Mouse (Mus musculus): Measurements from ENCODE around the gene Naaladl2.
"Not testable (repeated sequence)": the region's sequence is repeated elsewhere in the genome, so short reads cannot be mapped to it uniquely, and the experiment has no call there.

The Naaladl2 gene

GRCm38 (mm10) chr3:24321489-24322405 is 822.3 kb downstream of the Naaladl2 start:
- DNase-seq (ENCODE audit: low read depth, low spot score), result no peak

- DNase-seq (ENCODE audit: low read depth, low spot score), result no peak
Measured at GRCm38 (mm10) chr3:24314658-24315297, 829.3 kb downstream of the Naaladl2 start.

- no peak for DNase-seq (ENCODE audit: low read depth, low spot score)
Measured at GRCm38 (mm10) chr3:24225418-24225817, 918.6 kb downstream of the Naaladl2 start.

DNA sequence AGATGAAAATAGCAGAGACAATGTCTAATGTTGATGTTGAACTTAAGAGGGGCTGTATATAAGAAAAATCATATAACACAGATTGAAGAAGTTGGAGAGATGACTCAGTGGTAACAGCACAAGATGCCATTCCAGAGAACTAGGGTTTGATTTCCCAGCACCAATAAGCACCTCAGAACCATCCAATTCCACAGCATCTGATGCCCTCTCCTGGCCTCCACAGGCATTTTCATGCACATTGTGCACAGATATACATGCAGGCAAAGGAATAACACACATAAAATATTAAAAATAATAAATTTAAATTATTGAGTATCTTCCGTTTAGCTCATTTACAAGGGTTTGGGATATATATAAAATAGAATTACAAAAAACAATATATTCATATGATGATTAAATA is 926.6 kb downstream of the Naaladl2 start:
- DNase-seq (ENCODE audit: low read depth, low spot score), result no peak

- DNase-seq (ENCODE audit: low read depth, low spot score), result no peak
Measured at GRCm38 (mm10) chr3:24166531-24166930, 977.5 kb downstream of the Naaladl2 start.

DNA sequence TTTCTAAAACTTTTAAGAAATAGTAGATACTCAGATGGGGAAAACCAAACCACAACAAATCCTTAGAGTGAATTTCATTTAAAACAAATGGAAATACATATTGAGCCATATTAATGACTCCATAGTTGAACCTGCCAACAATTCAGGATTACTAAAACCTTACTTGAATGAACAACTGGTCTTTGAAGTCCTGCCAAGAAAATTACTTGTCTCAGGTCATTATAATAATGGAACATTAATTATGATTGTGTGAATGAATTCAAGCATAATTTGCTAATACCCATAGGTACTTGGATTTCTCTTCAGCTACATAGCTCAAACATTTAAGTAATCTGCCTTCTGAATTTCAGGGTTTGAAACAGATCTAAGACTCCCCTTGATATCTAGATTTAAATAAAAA is 980.1 kb downstream of the Naaladl2 start:
- DNase-seq (ENCODE audit: low read depth, low spot score), result no peak

DNA sequence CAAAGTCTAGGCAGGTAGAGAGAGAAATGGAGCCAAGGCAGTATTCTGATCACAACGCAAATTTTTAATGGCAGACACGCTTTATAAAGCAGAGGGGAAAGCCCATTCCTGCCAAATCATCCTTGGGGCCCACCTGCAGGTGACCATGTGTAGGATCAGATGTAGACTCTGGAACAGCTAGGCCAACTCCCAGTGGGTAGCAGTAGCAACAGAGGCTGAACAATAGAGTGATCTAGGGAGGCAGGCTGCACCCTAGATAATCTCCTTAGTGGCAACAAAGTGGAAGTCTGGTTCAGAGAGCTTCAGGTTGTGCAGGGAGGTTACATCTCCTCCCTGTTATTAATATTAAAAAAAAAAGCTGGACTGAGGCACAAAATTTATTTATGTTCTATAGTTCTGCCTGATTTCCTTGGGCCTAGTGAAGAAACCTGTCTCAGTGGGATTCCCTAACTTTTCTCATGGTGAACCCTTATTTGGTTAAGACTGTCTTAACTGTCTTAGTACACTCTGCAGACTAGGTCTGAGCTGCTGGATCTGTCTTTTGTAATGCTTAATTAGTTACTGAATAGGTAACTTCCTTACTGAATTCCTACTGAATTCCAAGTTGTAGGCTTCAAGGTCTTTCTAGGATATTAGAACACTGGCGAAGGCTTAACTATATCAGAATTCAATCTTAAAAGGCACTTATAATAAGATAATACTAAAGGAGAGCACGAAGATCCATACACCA is 992.8 kb downstream of the Naaladl2 start:
- not testable (repeated sequence) for DNase-seq (ENCODE audit: low read depth, low spot score)

- no peak for DNase-seq (ENCODE audit: low read depth, low spot score)
Measured at GRCm38 (mm10) chr3:24142808-24143207, 1001.3 kb downstream of the Naaladl2 start.

GRCm38 (mm10) chr3:24138002-24138401 is 1006.1 kb downstream of the Naaladl2 start:
- DNase-seq (ENCODE audit: low read depth, low spot score), result no peak

DNA sequence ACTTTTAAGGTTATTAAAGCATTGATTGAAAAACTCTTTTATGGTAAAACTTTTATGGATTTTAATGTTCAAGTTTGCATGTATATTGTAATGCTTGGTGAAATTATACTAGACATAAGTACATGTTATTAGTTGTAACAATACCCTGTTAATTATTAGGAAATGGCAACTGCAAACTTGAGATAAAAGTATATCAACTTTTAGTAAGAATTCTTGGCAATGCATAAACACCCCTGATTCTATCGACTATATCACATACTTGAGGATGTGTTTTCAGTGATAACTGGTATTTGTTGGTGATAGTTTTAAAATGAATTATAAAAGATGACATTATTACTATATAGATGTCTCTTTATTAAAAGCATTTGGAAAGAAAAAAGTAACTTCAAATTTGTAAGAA is 1017.9 kb downstream of the Naaladl2 start:
- DNase-seq (ENCODE audit: low read depth, low spot score), result no peak

DNA sequence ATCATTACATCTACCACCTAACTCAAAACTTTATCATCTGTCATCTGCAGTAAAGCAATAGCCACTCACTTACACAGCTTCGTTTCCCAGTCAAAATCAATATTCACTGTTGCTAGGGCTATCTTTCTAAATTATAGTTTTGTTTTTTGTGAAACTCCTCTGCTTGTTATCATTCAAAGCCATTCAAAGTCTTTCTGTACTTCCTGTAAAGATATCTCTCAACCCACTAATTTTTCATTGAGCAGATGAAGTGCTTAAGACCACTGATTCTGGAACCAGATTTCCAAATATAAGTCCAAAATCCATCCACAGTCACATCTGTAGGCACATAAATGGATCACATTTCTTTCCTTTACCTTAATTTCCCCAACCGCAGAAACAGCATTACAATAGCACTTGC is 1020.0 kb downstream of the Naaladl2 start:
- no peak for DNase-seq (ENCODE audit: low read depth, low spot score)

DNA sequence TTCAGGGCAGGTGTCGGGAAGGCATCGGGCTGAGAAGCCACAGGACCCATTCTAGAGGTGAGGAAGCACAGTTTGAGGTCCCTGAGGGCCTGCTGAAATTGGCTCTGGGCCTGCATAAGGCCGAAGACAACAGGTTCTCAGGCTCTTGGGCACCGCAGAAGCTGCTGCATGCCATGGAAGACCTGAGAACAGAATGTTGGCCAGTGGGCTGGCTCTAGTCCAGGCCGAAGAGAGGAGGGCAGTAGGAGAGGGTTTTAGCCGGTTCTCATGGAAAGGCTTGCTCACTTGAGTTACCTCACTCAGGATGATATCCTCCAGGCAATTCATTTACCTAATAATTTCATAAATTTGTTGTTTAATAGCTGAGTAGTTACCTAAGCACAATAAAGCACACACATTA is 1025.9 kb downstream of the Naaladl2 start:
- DNase-seq (ENCODE audit: low read depth, low spot score), result no peak

GRCm38 (mm10) chr3:24114849-24115248 is 1029.2 kb downstream of the Naaladl2 start:
- no peak for DNase-seq (ENCODE audit: low read depth, low spot score)

- no peak for DNase-seq (ENCODE audit: low read depth, low spot score)
Measured at GRCm38 (mm10) chr3:24113360-24113759, 1030.7 kb downstream of the Naaladl2 start.

GRCm38 (mm10) chr3:24106391-24106790 is 1037.7 kb downstream of the Naaladl2 start:
- DNase-seq (ENCODE audit: low read depth, low spot score), result no peak

- no peak for DNase-seq (ENCODE audit: low read depth, low spot score)
Measured at GRCm38 (mm10) chr3:24079761-24080160, 1064.3 kb downstream of the Naaladl2 start.

GRCm38 (mm10) chr3:24071169-24071797 is 1072.8 kb downstream of the Naaladl2 start:
- no peak for DNase-seq (ENCODE audit: low read depth, low spot score)

GRCm38 (mm10) chr3:24070424-24071168 is 1073.5 kb downstream of the Naaladl2 start:
- no peak for DNase-seq (ENCODE audit: low read depth, low spot score)

- DNase-seq (ENCODE audit: low read depth, low spot score), result no peak
Measured at GRCm38 (mm10) chr3:24048217-24048616, 1095.8 kb downstream of the Naaladl2 start.

DNA sequence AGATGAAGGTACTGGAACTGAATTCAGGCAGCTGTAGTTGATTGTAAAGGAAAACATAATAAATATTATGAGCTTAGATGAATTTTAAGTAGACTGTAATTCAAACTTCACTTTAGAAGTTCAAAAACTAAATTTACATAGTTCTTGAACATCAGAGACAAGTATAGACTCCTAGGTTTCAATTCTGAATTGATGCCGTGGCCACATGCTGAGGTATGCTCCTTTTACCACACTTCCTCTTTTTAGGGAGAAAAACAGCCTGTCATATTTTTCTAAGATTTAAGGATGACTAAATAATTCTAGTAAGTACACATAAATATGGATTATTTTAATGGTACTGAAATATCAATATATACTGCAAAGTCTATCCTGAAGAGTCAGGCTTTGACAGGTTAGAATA is 1142.3 kb downstream of the Naaladl2 start:
- DNase-seq (ENCODE audit: low read depth, low spot score), result no peak

GRCm38 (mm10) chr3:23973727-23974126 is 1170.3 kb downstream of the Naaladl2 start:
- DNase-seq (ENCODE audit: low read depth, low spot score), result no peak

All from CD4-positive helper T cell, adult 2 months (primary cell).